Comparison of ENCODE assay signal across 9 mouse cellular contexts in genomic region chr19:9991304-9991703, GRCm38 (mm10). TPM values are rescaled to one million over a fixed set of nuclear protein-coding genes. Genes with fewer than 3 reads are reported as not detected.
A peak's percentile ranks its signal among the peaks of the same experiment; 100 is the strongest.
DNase-seq lines count a peak whose midpoint lies in the region; ATAC-seq and TF ChIP-seq lines count a peak whose summit lies in the region.
"Had no signal": no experiment of that assay in that cellular context is flagged by ENCODE, and none has a peak within 500 bp of the region (broad histone marks: within the 10 kb centered on the region; RNA-seq: fewer than 3 reads in every experiment).

No protein-coding gene starts in this region.

- H3K4me3 ChIP-seq in cerebellum, adult 2 months (replicated peaks; ENCODE audit: insufficient read depth, low read depth, low read length) = no peak overlapping the region
- no peak overlapping the region for H3K4me3 ChIP-seq in midbrain, embryonic 14.5 days (replicated peaks; ENCODE audit: low read depth, low read length)

- H3K27me3 ChIP-seq in cerebellum, adult 2 months (ENCODE audit: control insufficient read depth, insufficient read depth, low read length) = no peaks in the 10 kb centered on the region
- no peaks in the 10 kb centered on the region for H3K27me3 ChIP-seq in midbrain, embryonic 14.5 days (ENCODE audit: control insufficient read depth, insufficient read depth, low read length)

- no peak for TF ChIP-seq POLR2A in cerebellum, adult 2 months (IDR thresholded peaks at IDR 0.05; ENCODE audit: borderline replicate concordance, insufficient read depth, low read length)

- H3K9me3 ChIP-seq in midbrain, embryonic 14.5 days (ENCODE audit: control insufficient read depth, low read length) = no peaks in the 10 kb centered on the region

- intact Hi-C loops in left cerebral cortex, postnatal 4 days (cut with DNase I) = loop anchor here (5.0 kb wide), 1 partner anchor 74 kb away; no protein-coding TSS in a partner anchor

- H3K9ac ChIP-seq in midbrain, embryonic 14.5 days (replicated peaks; ENCODE audit: low read length) = no peak overlapping the region

- H3K36me3 ChIP-seq in midbrain, embryonic 14.5 days (ENCODE audit: control insufficient read depth, insufficient read depth, low read length) = peaks cover 3% of the 10 kb centered on the region; the same call in 1 of the 2 replicates

- H3K4me2 ChIP-seq in midbrain, embryonic 14.5 days (ENCODE audit: low read length) = no peak overlapping the region

- H3K27ac ChIP-seq in cerebellum, adult 2 months (ENCODE audit: insufficient read depth, low read length) = no peak overlapping the region
- no peak overlapping the region for H3K27ac ChIP-seq in midbrain, embryonic 14.5 days (replicated peaks; ENCODE audit: low read depth, low read length)
- H3K27ac ChIP-seq: macrophage had no signal

- peak; percentile 75 for TF ChIP-seq CTCF in cerebellum, adult 2 months (IDR thresholded peaks at IDR 0.05; ENCODE audit: borderline replicate concordance, insufficient read depth, low read depth, low read length)

- no peak for ATAC-seq in cerebellum, adult (ENCODE audit: insufficient number of reproducible peaks, low FRiP score, low TSS enrichment)
- no peak for ATAC-seq in midbrain, embryonic 14.5 days (ENCODE audit: low FRiP score, low TSS enrichment)

- peak; percentile 56 for DNase-seq in cerebellum, adult 11 months
- peak; percentile 47 to 62 for DNase-seq in cerebellum, adult 2 months
- peak; percentile 89 for DNase-seq in gastrocnemius, adult 18-20 months (ENCODE audit: low spot score)
- peak; percentile 65 for DNase-seq in kidney, adult 11 months
- peak; percentile 80 for DNase-seq in left cerebral cortex, postnatal 4 days
- peak; percentile 84 for DNase-seq in midbrain, embryonic 14.5 days
- DNase-seq in spleen, postnatal 10 days (ENCODE audit: low spot score in 2 of 2) = peak; percentile 80 to 91

- 25% methylated on average over 5 of the region's 5 CpGs for WGBS in cerebellum, adult 2 months
- 19% methylated on average over 5 of the region's 5 CpGs for WGBS in midbrain, embryonic 14.5 days

- H3K4me1 ChIP-seq in cerebellum, adult 2 months (ENCODE audit: control insufficient read depth, insufficient read depth, low read length) = peaks cover 3% of the 10 kb centered on the region
- H3K4me1 ChIP-seq in midbrain, embryonic 14.5 days (ENCODE audit: control insufficient read depth, insufficient read depth, low read length) = 0 out of 2 replicates have a peak, but pooled peaks cover 4% of the 10 kb centered on the region

RNA-seq across cellular contexts. Expression of gene Best1, which starts 10.1 kb away (rescaled TPM):
- 0.77 and 1.1 TPM in 2 replicates for polyA plus RNA-seq in cerebellum, adult 2 months (2012; rRNA removed)
- under 1 TPM; 0.11 to 0.24 TPM for total RNA-seq in gastrocnemius, adult 18-20 months (2021)
- total RNA-seq in left cerebral cortex, postnatal 4 days (2021) = 1 to 10 TPM; 1.7 to 2.1 TPM
- 2.1 and 2.5 TPM in 2 replicates for polyA plus RNA-seq in midbrain, embryonic 14.5 days (2014; fragmentation: Nextera tagmentation; extraction: Ambion mirVana)

RNA-seq across cellular contexts. Expression of gene Rab3il1, which starts 10.2 kb away (rescaled TPM):
- polyA plus RNA-seq in cerebellum, adult 2 months (2012; rRNA removed) = 9.5 and 9.7 TPM in 2 replicates
- 1 to 10 TPM; 3.0 to 4.5 TPM for total RNA-seq in gastrocnemius, adult 18-20 months (2021)
- 10 to 100 TPM; 12.9 to 14.9 TPM for total RNA-seq in left cerebral cortex, postnatal 4 days (2021)
- polyA plus RNA-seq in midbrain, embryonic 14.5 days (2014; fragmentation: Nextera tagmentation; extraction: Ambion mirVana) = 13.3 and 19.2 TPM in 2 replicates

RNA-seq across cellular contexts. Expression of gene Fth1, which starts 10.9 kb away (rescaled TPM):
- polyA plus RNA-seq in cerebellum, adult 2 months (2012; rRNA removed) = 4,588 and 5,845 TPM in 2 replicates
- total RNA-seq in gastrocnemius, adult 18-20 months (2021) = 1,000 to 10,000 TPM; 2,098 to 2,234 TPM
- 1,000 to 10,000 TPM; 1,213 to 1,248 TPM for total RNA-seq in left cerebral cortex, postnatal 4 days (2021)
- polyA plus RNA-seq in midbrain, embryonic 14.5 days (2014; fragmentation: Nextera tagmentation; extraction: Ambion mirVana) = 1,308 and 1,477 TPM in 2 replicates

RNA-seq across cellular contexts. Expression of gene Fads3, which starts 50.1 kb away (rescaled TPM):
- 30.9 and 35.5 TPM in 2 replicates for polyA plus RNA-seq in cerebellum, adult 2 months (2012; rRNA removed)
- total RNA-seq in gastrocnemius, adult 18-20 months (2021) = 1 to 10 TPM; 2.2 to 5.7 TPM
- 10 to 100 TPM; 52.8 to 60.4 TPM for total RNA-seq in left cerebral cortex, postnatal 4 days (2021)
- polyA plus RNA-seq in midbrain, embryonic 14.5 days (2014; fragmentation: Nextera tagmentation; extraction: Ambion mirVana) = 15.4 and 17.8 TPM in 2 replicates
